Mouse (Mus musculus): Measurements from ENCODE around the gene Ntn5. TPM values are rescaled to one million over a fixed set of nuclear protein-coding genes. Genes with fewer than 3 reads are reported as not detected.
"Not testable (repeated sequence)": the region's sequence is repeated elsewhere in the genome, so short reads cannot be mapped to it uniquely, and the experiment has no call there.

The Ntn5 gene
- total and polyA plus RNA-seq, 2 experiments from 2014 or later = 0.80 to 0.94 TPM

DNA sequence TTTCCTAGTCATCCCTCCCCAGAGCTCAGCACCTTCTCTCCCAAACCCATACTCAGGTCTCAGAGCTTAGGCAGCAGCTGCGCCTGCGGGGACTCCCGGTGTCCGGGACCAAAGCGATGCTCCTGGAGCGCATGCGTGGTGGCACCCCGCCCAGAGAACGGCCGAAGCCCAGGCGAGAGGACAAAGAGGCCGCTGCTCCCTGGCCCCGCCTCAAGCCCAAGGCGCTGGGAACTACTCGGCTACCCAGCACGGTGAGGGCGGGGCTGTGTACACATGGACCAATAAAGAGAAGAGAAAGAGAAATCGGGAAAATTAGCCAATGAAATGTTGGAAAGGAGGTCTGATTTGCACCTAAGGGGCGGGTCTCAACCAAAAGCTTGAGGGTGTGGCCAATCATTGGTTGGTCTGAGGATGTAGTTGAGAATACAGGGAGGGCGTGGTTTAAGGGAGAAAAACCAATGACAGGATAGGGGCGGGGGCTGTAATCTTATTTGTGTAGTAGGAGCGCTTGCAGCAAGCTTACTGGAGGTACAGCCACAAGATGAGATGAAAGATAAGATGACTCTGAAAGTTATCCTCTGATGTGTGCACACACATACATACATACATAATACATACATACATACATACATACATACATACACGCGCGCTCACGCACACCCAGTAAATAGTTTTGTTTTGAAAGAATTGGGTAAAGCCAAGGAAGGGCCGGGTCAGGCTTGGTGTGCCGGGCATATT, 40.2 kb upstream of the Ntn5 start:
- no peaks in the 10 kb centered on the region for H3K36me3 ChIP-seq (ENCODE audit: insufficient read depth, low read length)
- peak overlapping the region; percentile 36 for H3K4me3 ChIP-seq (ENCODE audit: low read length)
- ATAC-seq (peak; percentile 94), DNase-seq (ENCODE audit: low spot score) (peak; percentile 98)
- H3K4me2 ChIP-seq (ENCODE audit: low read depth, low read length) = peak overlapping the region; percentile 78
- peaks cover 17% of the 10 kb centered on the region; the same call in 1 of the 2 replicates for H3K4me1 ChIP-seq (ENCODE audit: insufficient read depth, low read length)
- H3K27me3 ChIP-seq (ENCODE audit: insufficient read depth, low read length) = no peaks in the 10 kb centered on the region
- peak overlapping the region; percentile 67 for H3K9ac ChIP-seq (replicated peaks; ENCODE audit: low read length)
- peak overlapping the region; percentile 87 for H3K27ac ChIP-seq
- 3% methylated on average over 28 of the region's 28 CpGs for WGBS
- no peak for TF ChIP-seq CTCF (IDR thresholded peaks at IDR 0.05; ENCODE audit: low read depth)
- no peaks in the 10 kb centered on the region for H3K9me3 ChIP-seq (ENCODE audit: low read length)

DNA sequence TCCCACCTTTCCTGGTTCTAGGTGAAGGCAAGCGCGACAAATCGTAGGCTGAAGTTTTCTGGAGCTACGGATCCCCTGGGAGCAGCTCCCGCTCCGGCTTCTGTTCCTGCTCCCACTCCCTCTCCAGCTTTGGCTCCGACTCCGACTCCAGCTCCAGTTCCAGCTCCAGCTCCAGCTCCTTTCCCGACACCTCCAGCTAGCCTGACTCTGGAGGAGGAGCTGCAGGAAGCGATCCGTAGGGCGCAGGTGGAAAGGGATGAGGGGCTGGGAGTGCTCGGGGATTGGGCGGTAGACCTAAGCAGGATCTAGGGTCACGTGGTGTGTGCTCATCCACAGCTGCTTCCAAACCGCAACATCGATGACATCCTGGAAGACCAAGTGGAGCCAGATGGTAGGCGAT, 39.6 kb upstream of the Ntn5 start:
- DNase-seq (ENCODE audit: low spot score) = peak; percentile 80
- H3K4me3 ChIP-seq (ENCODE audit: low read length) = peak overlapping the region; percentile 36
- peak overlapping the region; percentile 78 for H3K4me2 ChIP-seq (ENCODE audit: low read depth, low read length)
- 4% methylated on average over 18 of the region's 18 CpGs for WGBS
- H3K27me3 ChIP-seq (ENCODE audit: insufficient read depth, low read length) = no peaks in the 10 kb centered on the region
- peak overlapping the region; percentile 87 for H3K27ac ChIP-seq
- H3K9me3 ChIP-seq (ENCODE audit: low read length) = no peaks in the 10 kb centered on the region
- peak; percentile 31 for ATAC-seq
- peaks cover 17% of the 10 kb centered on the region; the same call in 1 of the 2 replicates for H3K4me1 ChIP-seq (ENCODE audit: insufficient read depth, low read length)
- H3K9ac ChIP-seq (replicated peaks; ENCODE audit: low read length) = peak overlapping the region; percentile 33; the same call in 1 of the 2 replicates
- no peaks in the 10 kb centered on the region for H3K36me3 ChIP-seq (ENCODE audit: insufficient read depth, low read length)
- no peak for TF ChIP-seq CTCF (IDR thresholded peaks at IDR 0.05; ENCODE audit: low read depth)

DNA sequence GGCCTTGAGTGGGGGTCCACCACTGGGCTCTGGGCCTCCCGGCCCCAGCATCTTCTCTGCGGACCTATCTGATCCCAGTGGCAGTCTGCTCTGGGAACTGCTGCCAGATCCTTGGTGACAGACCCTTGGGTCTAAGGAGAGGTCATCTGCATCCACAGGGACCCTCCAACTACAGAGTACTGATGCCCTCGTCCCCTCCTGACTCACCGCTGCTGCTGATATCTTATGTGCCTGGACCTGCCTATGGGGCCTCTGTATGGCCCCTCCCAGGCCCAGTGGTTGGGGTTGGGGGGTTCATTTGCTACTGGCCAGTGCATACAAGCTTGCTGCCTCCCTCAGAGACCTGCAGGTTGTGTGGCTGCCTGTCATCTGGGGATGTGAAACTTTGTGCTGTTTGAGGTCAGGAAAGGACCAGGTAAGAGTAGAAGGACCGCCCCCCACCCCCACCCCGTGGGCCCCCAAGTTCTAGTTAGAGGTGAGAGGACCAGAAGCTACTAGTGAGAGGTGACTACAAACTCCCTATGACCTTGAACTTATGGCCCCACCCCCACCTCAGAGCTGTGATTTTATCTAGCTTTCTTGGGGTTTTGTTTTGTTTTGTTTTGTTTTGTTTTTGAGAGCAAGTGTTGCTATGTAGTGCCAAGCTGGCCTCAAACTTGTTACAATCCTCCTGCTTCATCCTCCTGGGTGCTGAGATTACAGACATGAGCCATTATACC, 38.8 kb upstream of the Ntn5 start:
- Histone ChIP-seq H3K4me3 (ENCODE audit: low read length) (peak overlapping the region; percentile 36; the same call in 1 of the 2 replicates), H3K9me3 (ENCODE audit: low read length) (no peaks in the 10 kb centered on the region), H3K36me3 (ENCODE audit: insufficient read depth, low read length) (no peaks in the 10 kb centered on the region), H3K4me1 (ENCODE audit: insufficient read depth, low read length) (peaks cover 17% of the 10 kb centered on the region; the same call in 1 of the 2 replicates), H3K27me3 (ENCODE audit: insufficient read depth, low read length) (no peaks in the 10 kb centered on the region), H3K4me2 (ENCODE audit: low read depth, low read length) (peak overlapping the region; percentile 78), H3K27ac (peak overlapping the region; percentile 87), H3K9ac (replicated peaks; ENCODE audit: low read length) (peak overlapping the region; percentile 33; the same call in 1 of the 2 replicates)
- ATAC-seq = no peak
- TF ChIP-seq CTCF (IDR thresholded peaks at IDR 0.05; ENCODE audit: low read depth) = no peak
- DNase-seq (ENCODE audit: low spot score) = no peak
- 76% methylated on average over 6 of the region's 6 CpGs for WGBS

DNA sequence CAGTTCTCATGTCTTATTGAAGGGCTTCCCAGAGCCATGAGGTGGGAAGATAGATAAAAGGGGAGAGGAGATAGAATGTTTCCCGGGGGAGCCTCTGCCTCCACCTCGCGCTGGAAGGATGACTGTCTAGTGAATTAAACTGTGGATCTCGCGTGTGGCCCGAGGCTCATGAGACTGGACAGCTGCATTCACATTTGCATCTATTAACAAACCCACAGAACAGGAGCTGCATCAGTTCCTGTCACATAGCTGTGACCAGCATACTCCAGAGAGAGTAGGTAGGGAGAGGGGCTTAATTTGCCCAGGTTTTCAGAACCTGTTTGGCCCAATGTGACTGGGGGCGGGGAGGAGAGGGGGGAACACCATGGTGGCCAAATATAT, 38.2 kb upstream of the Ntn5 start:
- Histone ChIP-seq H3K9ac (replicated peaks; ENCODE audit: low read length) (no peak overlapping the region), H3K4me3 (ENCODE audit: low read length) (no peak overlapping the region), H3K4me1 (ENCODE audit: insufficient read depth, low read length) (peaks cover 17% of the 10 kb centered on the region; the same call in 1 of the 2 replicates), H3K27ac (no peak overlapping the region), H3K9me3 (ENCODE audit: low read length) (no peaks in the 10 kb centered on the region), H3K4me2 (ENCODE audit: low read depth, low read length) (no peak overlapping the region), H3K36me3 (ENCODE audit: insufficient read depth, low read length) (no peaks in the 10 kb centered on the region), H3K27me3 (ENCODE audit: insufficient read depth, low read length) (no peaks in the 10 kb centered on the region)
- TF ChIP-seq CTCF (IDR thresholded peaks at IDR 0.05; ENCODE audit: low read depth) = no peak
- WGBS = 62% methylated on average over 7 of the region's 7 CpGs
- ATAC-seq (no peak), DNase-seq (ENCODE audit: low spot score) (no peak)

DNA sequence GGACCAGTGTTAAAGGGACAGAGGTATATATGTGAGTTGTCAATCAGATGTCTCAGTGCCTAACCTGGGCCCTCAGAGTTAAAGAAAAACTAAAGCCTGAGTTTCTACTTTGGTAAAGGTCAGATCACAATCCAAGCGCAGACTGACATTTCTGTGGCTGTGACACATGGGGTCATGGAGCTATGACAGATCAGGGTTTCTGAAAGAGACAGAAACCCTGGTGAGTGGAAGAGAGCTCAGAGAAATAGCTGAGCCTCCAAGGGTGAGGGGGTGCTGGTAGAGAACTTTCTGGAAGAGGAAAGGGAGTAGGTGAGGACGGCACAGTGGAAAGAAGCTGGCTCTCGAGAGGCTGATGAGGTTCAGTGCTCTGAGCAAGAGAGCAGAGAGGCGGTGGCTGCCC, 37.2 kb upstream of the Ntn5 start:
- no peak for TF ChIP-seq CTCF (IDR thresholded peaks at IDR 0.05; ENCODE audit: low read depth)
- WGBS = 81% methylated on average over 4 of the region's 4 CpGs
- ATAC-seq (no peak), DNase-seq (ENCODE audit: low spot score) (no peak)
- Histone ChIP-seq H3K4me2 (ENCODE audit: low read depth, low read length) (no peak overlapping the region), H3K9me3 (ENCODE audit: low read length) (no peaks in the 10 kb centered on the region), H3K36me3 (ENCODE audit: insufficient read depth, low read length) (no peaks in the 10 kb centered on the region), H3K9ac (replicated peaks; ENCODE audit: low read length) (no peak overlapping the region), H3K27me3 (ENCODE audit: insufficient read depth, low read length) (no peaks in the 10 kb centered on the region), H3K4me1 (ENCODE audit: insufficient read depth, low read length) (peaks cover 12% of the 10 kb centered on the region; the same call in 1 of the 2 replicates), H3K27ac (no peak overlapping the region), H3K4me3 (ENCODE audit: low read length) (no peak overlapping the region)

DNA sequence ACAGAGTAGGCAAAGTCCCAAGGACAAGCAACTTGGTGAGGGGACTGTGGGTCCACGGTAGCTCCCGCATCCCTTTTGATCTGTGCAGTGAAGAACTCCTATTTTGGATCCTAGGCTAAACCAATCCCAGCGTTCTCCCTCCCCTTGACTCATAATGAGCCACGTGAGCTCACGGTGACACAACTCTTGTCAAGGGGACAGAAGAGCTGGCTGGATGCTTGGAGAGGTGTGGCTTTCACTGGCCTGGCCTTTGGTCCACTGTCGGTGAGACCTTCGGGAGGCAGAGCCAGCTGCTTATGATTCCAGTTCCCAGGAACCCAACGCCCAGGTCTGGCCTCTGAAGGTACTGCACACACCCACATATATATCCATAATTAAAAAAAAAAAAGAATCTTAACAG, 34.5 kb upstream of the Ntn5 start:
- Histone ChIP-seq H3K27me3 (ENCODE audit: insufficient read depth, low read length) (no peaks in the 10 kb centered on the region), H3K4me1 (ENCODE audit: insufficient read depth, low read length) (no peaks in the 10 kb centered on the region), H3K9me3 (ENCODE audit: low read length) (no peaks in the 10 kb centered on the region), H3K4me2 (ENCODE audit: low read depth, low read length) (no peak overlapping the region), H3K9ac (replicated peaks; ENCODE audit: low read length) (no peak overlapping the region), H3K36me3 (ENCODE audit: insufficient read depth, low read length) (no peaks in the 10 kb centered on the region), H3K27ac (no peak overlapping the region), H3K4me3 (ENCODE audit: low read length) (no peak overlapping the region)
- no peak for DNase-seq (ENCODE audit: low spot score)
- no peak for TF ChIP-seq CTCF (IDR thresholded peaks at IDR 0.05; ENCODE audit: low read depth)
- WGBS = 81% methylated on average over 8 of the region's 8 CpGs
- no peak for ATAC-seq

DNA sequence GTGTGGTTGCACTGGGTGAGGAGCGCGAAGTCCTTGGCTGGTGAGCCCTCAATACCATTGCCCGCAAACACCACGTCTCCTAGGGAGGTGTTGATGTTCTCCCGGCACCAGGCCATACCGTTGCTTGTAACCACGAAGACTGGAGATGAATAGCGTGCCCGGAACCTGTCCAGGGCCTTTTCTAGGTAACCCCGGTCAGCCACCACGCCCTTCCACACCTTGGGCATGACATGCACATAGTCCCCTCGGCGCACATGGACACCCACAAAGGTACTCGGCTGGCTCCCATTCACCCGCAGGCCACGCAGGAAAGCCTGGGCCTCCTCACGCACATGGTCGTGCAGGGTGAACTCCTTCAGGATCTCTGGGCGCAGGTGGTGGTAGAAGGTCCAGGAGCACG, 33.3 kb upstream of the Ntn5 start:
- H3K27me3 ChIP-seq (ENCODE audit: insufficient read depth, low read length); H3K9ac ChIP-seq (replicated peaks; ENCODE audit: low read length); H3K4me2 ChIP-seq (ENCODE audit: low read depth, low read length); H3K27ac ChIP-seq; H3K4me1 ChIP-seq (ENCODE audit: insufficient read depth, low read length); H3K9me3 ChIP-seq (ENCODE audit: low read length); H3K36me3 ChIP-seq (ENCODE audit: insufficient read depth, low read length); H3K4me3 ChIP-seq (ENCODE audit: low read length); DNase-seq (ENCODE audit: low spot score); ATAC-seq: not testable (repeated sequence)
- WGBS = 96% methylated on average over 19 of the region's 20 CpGs

Data from hindbrain, postnatal 0 days (tissue).